Mouse (Mus musculus) R1 (cell line): Measurements from ENCODE around the gene Arid5a.

Experiments used
- DNase-seq: peaks from one replicate; pipeline ENCODE4 v3.0.0-alpha.2; 2018; ENCODE audit warnings: low read depth, low spot score

Gene Arid5a

DNA sequence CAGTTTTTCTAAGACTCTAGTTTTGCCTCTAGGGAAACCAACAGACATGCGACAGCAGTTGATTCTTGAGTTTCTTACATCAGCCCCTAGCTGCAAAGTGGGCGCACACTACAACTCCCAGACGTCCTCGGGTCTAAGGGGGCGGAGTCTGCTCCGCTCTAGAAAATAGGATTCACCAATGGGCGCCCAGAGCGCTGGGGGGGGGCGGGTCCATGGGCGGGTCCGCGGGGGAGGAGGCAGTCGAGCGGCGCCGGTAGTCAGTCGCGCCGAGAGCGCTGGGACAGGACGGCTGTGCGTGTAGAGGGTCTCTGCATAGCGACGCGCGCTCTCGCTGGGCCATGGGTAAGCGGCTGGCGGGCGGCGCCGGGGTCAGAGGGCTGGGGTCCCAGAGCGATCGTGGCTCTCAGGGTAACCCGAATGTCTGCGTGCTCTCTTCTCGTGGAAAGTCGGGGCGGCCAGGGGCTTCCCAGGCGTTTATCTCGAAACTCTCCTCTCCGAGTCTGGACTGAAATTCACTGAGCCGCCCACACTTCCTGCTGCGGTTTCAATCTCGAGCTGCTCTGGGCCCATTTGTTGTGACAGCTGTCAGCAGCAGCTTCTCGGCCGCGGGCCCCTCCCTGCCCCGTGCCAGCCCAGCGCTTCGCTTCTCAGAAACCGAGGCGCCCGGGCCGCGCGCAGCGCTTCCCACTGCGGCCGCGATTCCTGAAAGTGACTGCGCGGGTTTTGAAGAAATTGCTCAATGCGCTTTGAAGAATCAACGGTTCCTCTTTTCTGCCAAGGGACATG, at the start of gene Arid5a:
Gene Arid5a (plus strand): TSS at position 239 of the 786 bp plus-strand sequence.
- peak; percentile 95 for DNase-seq

DNA sequence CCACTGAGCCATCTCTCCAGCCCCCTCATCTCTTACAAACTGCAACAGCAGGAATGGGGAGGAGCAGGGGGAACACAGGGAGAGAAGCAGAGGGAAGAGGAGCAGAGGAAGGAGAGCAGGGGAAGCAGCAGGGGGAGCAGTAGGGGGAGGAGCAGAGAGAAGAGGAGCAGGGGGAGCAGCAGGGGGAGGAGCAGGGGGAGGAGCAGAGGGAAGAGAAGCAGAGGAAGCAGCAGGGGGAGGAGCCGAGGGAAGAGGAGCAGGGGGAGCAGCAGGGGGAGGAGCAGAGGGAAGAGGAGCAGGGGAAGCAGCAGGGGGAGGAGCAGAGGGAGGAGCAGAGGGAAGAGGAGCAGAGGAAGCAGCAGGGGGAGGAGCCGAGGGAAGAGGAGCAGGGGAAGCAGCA, 48.9 kb upstream of the Arid5a start:
- peak; percentile 87 for DNase-seq

DNA sequence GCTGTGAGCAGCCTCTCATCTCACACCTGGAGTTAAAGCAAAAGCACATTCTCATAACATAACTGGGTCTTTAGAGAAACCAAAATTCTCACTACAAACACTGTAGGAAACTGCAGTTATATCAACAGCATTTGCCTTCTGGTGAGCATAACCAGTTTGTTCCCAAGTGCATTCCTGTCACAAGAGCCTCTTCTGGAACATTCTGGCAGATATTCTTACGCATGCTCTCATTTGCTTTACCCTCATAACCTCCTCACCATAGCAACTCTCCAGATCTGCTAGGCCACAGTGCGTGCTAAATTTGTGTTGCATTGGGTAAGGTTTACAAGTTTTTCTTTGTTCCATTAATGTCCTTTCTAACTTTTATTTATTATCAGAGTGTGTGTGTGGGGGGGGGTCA, 48.3 kb upstream of the Arid5a start:
- no peak for DNase-seq

DNA sequence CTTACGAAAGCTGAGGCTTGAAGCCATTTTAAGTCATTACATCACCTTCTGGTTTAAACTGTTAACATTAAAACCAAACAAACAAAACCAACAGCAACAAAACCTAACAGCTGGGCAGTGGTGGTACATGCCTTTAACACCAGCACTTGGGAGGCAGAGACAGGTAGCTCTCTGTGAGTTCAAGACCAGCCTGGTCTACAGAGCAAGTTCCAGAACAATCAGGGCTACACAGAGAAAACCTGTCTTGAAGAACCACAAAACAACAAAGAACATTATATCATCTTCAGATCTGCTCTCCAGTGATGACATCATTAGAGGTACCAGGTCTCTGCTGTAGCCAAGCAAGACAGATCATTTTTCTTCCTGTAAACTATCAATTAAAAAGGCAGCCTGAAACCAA, 47.1 kb upstream of the Arid5a start:
- no peak for DNase-seq

DNA sequence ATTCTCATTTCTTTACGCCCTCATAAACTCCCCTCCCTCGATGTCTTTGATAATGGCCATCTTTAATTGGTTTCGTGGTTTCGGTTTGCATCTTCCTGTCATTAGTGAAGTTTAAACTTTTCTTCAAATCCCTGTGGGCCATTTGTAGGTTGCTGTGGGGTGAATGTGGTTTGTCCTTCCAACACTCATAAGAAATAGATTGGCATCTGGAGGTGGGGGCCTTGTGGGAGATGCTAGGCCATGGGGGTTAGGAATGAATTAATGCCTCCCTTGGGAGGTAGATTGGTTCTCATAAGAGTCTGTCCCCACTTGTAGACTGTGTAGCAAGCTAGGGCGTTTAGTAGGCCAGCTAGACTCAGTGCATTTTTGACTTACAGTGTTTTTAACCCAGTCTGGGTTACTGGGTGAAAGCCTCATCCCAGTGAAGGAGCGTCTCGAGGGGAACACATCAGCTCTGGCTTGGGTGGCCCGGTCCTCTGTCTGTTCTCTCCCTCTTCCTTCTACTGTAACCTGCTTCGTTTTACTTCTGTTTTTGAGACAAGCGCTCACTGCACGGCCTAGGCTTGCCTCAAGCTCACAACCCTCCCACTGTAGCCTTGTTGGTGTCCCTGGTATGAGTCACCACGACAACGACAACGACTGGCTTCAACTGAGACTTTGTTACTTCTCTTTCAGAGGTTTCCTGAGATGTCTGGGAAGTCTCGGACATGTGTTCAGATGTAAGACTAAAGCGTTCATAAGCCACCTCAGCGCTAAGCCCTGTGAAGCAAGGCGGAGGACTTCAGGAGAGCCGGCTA, 45.6 kb upstream of the Arid5a start:
- DNase-seq = no peak

DNA sequence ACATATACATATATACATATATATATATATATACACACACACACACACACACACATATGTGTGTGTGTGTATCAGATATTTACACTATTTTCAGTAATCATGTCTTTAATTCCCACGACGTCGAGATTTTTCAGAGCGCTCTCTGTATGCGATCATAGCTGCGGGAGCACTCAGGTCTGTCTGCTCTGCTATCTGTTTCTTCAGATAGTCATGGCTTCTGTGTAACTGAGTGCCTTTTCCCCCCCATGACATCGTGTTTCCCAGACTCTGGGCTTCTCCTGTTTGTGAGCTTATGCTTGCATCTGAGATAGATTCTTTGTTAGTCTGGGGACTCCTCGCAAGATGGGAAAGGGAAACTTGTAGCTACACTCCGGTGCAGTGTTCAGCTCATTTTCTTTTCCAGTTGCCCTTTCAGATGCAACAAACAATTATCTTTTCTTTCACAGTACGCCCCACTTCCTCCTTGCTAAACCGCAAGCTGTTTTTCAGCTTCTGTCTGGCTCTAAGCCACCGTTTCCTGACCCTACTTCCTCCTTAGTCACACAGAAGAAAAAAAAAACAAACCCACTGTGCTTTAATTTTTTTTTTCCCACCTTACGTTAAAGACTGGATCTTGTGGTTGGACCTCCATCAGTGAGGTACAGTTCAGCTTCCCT, 43.6 kb upstream of the Arid5a start:
- no peak for DNase-seq

DNA sequence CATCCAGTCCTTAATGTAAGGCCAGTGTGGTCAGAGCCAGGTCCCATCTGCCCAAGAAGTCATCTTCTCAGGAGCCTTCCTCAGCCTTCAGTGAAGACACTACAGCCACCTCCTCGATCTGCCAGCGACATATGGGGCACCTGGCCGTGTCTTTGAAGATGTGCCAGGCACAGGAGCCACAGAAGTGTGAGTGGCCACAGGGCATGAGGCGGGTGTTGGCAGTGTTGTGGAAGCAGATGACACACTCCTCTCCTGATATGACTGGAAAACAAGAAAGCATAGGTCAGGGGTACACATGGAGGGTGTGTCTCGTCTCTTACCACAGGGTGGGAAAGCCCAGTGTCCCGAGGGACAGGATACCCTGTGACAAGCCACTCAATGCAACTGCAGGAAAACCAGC, 41.2 kb upstream of the Arid5a start:
- no peak for DNase-seq

DNA sequence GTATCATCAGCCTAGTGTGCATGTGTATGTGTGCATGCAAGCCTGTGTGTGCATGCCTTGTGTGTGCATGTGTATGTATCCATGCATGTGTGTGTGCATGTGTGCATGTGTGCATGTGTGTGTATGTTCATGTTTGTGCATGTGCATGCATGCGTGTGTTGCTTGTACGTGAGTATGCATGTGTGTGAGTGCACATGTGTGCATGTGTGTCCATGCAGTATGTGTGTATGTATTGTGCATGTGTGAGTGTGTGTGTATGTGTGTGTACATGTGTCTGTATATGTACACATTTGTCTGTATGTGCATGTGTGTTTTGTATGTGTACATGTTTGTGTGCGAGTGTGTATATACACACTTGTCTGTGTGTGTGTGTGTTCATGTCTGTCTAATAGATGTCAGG, 39.9 kb upstream of the Arid5a start:
- no peak for DNase-seq

DNA sequence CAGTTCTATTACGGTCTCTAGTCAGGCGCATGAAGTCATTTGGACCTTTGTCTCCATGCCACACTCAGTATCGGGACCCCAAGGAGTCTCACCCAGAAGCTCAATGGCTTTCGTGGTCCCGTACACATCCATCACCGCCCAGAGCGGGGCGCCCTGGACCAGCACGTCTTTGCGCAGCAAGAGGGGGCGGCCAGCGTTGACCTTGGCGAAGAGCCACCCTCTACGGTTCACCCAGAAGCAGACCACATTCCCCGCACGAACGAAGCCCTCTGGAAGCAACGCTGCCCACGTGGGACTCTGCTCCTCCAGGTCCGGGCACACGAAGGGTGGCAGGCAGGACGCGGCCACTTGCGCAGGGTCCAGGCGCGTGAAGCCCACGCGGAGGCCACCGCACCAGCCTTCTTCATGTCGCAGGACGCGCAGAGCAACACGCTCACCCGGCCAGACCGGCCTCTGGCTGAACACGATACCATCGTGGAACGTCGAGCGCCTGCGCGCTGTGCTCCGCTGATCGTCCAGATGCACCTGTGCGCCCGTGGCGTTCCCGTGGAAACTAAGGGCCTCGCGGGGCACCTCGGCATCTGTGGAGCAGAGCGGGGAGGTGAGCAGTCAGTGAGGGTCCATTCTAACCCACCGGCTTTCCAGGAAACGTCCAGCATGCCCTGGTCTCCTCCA, 38.3 kb upstream of the Arid5a start:
- peak; percentile 29 for DNase-seq

DNA sequence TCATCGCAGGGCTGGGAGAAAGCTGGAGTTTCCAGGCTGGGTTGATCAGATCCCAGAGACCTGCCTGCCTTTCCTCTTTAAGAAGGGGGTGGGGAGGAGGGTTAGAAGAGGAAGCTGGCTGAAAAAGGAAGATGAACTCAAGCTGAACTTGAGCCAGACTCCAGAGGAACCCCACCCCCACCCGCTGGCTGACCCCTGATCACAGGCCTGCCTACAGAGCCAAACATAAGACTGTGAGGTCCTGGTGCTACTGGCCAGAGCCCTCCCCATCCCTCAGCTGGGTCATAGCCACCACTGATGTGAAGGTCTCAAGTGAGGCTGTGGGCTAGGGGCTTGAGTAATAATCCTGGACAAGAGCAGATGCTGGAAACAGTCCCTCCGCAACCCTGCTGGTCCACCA, 36.9 kb upstream of the Arid5a start:
- DNase-seq = no peak

DNA sequence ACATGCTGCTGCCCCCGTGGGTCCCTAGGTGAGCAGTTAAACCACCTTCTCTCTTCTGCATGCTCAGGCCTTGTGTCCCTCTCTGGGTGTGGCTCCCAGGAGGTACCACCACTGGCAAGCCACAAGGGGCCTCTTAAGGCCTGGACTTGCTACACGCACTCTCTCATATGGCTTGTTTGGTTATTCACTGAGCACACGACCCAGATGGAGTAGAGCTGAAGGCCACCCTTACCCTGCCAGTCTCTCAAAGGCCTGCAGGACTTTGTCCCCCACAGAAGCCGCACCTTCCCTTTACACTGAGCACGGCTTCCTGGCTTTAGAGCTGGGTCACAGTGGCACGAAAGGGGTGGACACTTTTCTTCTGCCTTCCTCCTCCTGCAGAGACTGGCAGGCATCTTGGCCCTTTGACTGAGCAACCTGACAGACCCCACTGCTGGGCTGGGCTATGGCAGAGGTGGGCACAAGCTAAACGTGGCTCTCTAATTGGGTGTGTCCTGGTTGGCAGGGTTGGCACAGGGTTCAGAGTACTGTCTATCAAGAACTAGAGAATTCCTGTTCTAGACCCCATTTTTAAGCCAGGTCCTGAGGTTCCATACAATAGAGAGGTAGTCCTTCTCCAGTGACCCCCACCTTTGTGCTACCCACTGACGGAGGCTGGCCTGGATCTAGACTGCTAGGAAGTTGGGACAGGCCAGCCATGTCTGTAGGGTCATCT, 35.9 kb upstream of the Arid5a start:
- no peak for DNase-seq

DNA sequence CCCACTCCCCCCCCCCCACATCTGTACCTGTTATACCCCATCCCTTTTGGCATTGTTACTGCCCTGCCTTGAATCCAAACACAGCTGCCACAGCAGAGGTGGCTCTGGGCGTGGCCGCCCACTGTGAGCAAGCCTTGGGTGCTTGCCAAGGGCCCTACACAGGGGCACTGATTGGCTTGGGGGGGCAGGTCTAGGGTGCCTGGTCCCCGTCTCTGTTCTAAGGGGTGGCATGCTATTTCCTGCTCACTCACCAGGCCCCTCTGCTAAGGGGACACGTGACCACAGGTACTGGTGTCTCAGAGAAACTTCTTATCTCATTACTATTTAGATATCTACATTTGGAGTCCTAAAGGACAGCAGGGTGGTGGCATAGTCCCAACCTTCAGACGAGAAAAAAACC, 35.0 kb upstream of the Arid5a start:
- DNase-seq = no peak

DNA sequence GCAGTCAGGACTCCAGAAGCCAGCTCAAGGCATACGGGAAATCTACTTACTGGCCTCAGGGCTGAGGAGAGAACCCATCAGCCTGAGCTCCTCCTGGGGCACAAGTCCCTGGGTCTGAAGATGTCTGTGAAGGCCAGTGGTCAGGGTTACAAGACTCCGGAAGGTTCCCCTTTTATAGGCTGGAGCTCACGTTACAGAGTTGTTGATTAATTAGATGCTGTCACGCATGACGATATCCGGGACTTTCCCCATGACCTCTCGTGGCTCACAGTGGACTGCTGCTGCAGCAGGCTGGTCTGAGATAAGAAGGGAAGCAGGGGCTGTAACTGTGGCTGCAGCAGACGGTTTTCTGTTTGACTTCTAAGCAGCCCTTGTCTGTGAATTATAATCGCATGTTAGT, 34.2 kb upstream of the Arid5a start:
- peak; percentile 8 for DNase-seq

DNA sequence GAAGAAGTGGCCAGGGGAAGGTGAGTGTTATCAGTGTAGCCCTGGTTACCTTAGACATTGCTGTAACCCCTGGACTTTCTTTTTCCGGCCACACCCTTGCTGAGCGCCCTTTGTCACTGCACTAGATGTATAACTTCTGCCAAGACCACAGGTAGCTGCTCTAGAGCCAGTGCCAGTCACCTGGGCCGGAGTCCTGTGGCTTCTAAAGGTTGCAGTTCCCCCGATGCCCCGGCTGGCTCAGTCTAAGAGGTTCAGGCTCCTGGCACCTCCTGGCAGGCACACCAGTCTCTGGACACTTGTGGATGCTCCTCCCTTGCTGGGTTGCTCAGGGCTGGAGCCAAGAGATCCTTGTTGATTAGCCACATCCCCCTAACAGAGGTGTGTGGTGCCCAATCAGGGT, 33.1 kb upstream of the Arid5a start, which contains the start of gene Neurl3:
Gene Neurl3 (minus strand): TSS at position 225 of the 400 bp plus-strand sequence.
- DNase-seq = no peak

DNA sequence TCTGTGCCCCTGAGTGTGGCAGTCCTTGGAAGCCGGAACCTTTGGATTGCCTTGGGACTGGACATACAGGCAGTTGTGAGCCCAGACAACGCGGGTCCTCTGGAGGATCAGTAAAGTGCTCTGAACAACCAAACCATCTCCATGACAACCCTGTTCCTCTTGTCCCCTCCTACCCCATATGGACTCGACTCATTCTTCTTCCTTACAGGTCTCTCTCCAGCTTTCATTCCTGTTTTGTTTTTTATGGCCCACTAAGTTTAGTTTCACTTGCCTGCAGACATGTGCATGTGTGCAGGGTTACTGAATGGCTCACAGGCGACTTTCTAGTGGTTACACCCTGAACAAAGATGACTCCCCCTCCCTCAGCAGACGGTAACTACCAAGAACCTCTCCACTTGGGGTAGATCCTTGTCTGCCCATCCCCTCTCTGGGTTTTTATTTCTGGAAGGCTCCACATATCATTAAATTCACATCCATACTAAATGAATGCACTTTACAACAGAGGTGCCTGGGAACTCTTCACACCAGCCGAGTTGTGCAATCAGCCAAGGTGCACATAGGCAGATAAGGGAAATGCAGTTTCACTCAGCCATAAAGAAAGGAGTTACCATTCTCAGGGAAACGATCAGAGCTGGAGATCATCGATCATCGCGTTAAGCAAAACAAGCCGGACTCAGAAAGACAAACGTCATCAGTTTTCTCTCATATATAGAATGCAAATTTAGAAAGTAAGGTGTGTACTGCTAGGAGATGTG, 31.7 kb upstream of the Arid5a start:
- DNase-seq = no peak

DNA sequence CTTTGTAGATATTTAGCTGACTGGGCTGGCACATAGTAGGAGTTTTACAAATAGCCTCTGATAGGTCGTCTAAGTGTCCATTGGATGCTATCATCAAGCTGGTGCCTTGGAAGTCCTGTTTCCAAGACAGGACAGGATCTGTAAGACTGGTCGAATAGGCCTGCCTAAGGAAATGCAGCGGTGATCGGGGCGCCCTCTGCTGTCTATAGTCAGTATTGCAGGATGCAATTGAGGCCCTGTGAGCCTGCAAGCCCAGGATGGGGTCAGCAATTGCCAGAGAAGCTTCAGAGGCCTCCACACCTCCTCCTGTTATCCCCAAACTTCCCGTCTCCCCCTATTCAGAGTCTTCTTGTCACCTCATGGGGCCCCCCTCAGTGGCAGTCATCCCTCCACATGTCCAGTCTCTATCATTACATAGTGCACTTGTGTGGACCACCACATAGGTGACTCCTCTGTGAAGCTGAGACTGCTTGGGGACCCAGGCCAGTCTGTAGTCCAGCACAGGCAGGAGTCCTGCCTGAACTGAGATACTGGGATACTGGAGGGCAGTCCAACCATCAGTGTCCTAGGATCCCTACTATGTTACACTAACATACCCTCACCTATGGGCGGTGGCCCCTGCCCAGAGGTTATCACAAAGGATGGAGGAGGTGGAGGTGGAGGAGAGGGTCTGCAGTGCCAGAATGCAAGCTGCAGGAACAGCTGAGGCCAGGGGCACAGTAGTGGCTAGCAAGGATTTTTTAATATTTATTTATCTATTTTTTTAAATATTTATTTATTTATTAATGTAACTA, 30.1 kb upstream of the Arid5a start:
- peak; percentile 78 for DNase-seq

DNA sequence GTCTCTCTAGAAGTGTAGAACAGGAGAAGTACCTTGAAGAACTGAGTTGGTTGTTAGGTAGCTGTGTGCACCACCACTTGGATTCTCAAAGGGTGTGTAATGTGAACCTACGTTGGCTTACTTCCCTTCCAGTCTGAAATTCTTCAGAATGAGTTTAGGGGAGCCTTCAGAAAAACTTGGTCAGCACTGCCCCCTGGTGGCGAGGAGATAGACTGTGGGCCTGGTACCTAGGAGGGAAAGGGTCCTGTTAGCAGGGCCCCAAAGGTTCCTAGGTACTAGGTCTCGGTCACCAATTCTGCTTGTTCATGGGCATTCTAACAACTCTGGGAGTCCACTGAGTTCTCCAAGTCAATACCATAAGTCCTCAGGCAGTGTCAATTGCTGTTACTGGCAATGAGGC, 28.3 kb upstream of the Arid5a start:
- DNase-seq = peak; percentile 78

DNA sequence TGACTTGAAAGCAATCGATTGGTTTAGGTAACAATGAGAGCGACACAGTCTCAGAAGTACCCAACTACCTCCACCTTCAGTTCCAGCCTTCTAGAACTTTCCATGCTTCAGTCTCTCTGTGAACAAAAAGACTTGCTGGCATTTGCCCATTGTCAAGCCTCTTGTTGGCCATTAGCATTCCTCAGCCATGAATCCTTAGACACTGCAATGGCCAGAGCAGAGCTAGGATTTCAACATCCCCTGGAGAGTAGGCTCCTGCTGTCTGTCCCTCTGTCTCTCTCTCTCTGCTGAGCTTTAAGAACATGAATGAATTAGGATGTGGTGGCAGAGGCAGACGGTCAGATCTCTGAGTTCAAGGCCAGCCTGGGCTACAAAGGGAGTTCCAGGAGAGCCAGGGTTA, 26.6 kb upstream of the Arid5a start:
- DNase-seq = no peak

DNA sequence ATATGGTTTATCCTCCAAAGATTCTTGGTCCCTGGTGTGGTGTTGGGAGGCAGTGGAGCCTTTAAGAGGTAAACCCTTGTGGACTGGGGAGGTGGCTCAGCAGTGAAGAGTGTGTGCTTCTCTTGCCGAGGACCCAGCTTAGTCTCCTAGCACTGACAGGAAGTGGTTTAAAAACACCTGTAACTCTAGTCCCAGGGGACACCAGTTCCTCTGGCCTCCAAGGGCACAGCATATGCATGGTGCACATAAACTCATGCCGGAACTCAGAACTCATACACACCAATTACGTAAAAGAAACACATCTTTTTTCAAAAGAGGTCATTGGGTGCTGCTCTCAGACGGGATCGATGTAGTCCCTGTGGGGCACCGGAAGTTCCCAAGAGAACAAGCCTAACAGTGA, 25.7 kb upstream of the Arid5a start:
- DNase-seq = no peak

DNA sequence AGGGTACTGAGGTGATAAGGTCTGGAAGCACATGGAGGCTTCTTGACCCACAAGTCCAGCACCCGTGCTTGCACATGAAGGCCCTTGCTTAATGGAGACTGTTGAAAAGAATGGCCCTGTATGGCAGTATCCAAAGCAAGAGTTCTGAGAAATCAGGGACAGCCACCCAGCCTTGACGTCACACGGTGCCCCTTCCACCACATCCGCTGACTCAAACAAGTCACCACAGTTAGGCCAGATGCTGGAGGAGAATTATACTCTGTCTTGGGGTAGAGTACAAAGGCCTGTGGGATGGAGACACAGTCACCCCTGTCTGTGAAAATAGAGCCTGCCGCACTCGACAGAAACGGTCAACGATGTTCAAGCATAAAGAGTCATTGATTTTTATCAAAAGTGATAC, 14.1 kb upstream of the Arid5a start:
- DNase-seq = no peak
